Mouse (Mus musculus) neural tube, embryonic 15.5 days (tissue): Measurements from ENCODE around the gene Marcksl1. TPM values are rescaled to one million over a fixed set of nuclear protein-coding genes. Genes with fewer than 3 reads are reported as not detected.

Source experiments
- ATAC-seq: fragments of 200-750 bp; cut with Nextera tagmentation; 2 replicates; pipeline ENCODE4 v1.8.0; 2017; ENCODE audit warnings: mild to moderate bottlenecking, moderate TSS enrichment, moderate library complexity; ENCODE audit not compliant: low FRiP score
- H3K27ac ChIP-seq: fragments of 300-500 bp; sonication (generic); replicated peaks from 2 replicates; pipeline ENCODE4 v1.5.1; 2015; ENCODE audit warnings: mild to moderate bottlenecking, inconsistent platforms
- H3K27me3 ChIP-seq: fragments of 300-500 bp; sonication (generic); replicated peaks from 2 replicates; pipeline ENCODE4 v1.6.1; 2015; ENCODE audit warnings: inconsistent platforms
- H3K36me3 ChIP-seq: fragments of 300-500 bp; sonication (generic); 2 replicates; pipeline ENCODE4 v1.6.1; 2015; ENCODE audit warnings: inconsistent platforms
- H3K4me1 ChIP-seq: fragments of 300-500 bp; sonication (generic); 2 replicates; pipeline ENCODE4 v1.6.1; 2015; ENCODE audit warnings: inconsistent platforms
- H3K4me2 ChIP-seq: fragments of 300-500 bp; sonication (generic); 2 replicates; pipeline ENCODE4 v1.6.1; 2015; ENCODE audit warnings: inconsistent platforms, mild to moderate bottlenecking, moderate library complexity
- H3K4me3 ChIP-seq: fragments of 300-500 bp; sonication (generic); replicated peaks from 2 replicates; pipeline ENCODE4 v1.5.1; 2015; ENCODE audit warnings: mild to moderate bottlenecking, inconsistent platforms
- H3K9ac ChIP-seq: fragments of 300-500 bp; sonication (generic); replicated peaks from 2 replicates; pipeline ENCODE4 v1.6.1; 2015; ENCODE audit warnings: mild to moderate bottlenecking, inconsistent platforms
- H3K9me3 ChIP-seq: fragments of 300-500 bp; sonication (generic); replicated peaks from 2 replicates; pipeline ENCODE4 v1.6.1; 2016; ENCODE audit warnings: inconsistent platforms
- WGBS: fragments of 180-500 bp; shearing (Covaris S2); methylation state at CpG from one replicate; pipeline ENCODE4 v1.1.7; 2015; ENCODE audit warnings: mixed read lengths; 5-methylcytosine and 5-hydroxymethylcytosine counted together
- polyA plus RNA-seq: library from polyadenylated mRNA; unstranded; fragments of >200 nt; fragmentation: Nextera tagmentation; extraction: Ambion mirVana; gene quantifications from 2 replicates; pipeline ENCODE4 v1.2.1, GENCODE M21; 2015

The Marcksl1 gene
- polyA plus RNA-seq, result 1,442 and 1,675 TPM in 2 replicates

DNA sequence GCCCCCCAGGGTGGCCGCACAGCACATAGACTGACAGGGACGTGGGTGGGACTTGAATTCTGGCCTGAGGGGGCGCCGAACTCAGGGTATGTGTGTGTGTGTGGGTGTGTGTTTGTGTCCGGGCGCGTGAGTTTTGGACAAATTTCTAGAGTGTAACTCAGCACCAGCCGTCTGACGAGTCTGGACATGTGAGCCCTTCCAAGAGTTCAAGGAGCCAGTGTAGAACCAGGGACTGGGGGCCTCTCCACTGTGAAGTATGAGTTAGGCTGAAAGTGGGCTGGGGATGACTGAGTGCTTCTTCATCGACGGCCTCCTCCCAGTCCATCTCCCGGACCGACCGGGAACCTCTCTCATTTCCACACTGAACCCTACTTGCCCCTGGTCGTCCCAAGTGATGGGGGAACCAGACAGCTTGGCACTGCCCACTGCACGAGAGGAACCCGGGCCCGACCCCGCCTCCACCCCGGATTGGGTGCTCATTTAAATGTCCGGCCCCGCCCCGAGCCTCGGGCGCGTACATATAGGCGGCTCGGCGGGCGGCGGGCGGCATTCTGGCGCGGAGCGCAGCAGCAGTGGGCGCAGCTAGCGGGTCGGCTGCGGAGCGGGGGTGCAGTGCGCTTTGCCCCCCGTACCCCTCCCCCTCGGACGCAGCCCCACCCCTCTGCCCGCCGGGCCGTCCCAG, at the start of gene Marcksl1:
TSS of gene Marcksl1 (plus strand) at position 496 of the 682 bp plus-strand sequence.
- peak; percentile 90 for ATAC-seq
- Histone ChIP-seq H3K27ac (peak within 1 kb of the TSS; percentile 99), H3K27me3 (no peaks in the 10 kb centered on the region), H3K36me3 (peaks cover 16% of the 10 kb centered on the region), H3K4me2 (peak within 1 kb of the TSS; percentile 85), H3K4me3 (peak within 1 kb of the TSS; percentile 99), H3K4me1 (peaks cover 57% of the 10 kb centered on the region), H3K9ac (peak within 1 kb of the TSS; percentile 100), H3K9me3 (no peaks in the 10 kb centered on the region)
- 7% methylated on average over 47 of the region's 47 CpGs for WGBS

- H3K27me3 ChIP-seq, result no peaks in the 10 kb centered on the region
- no peak overlapping the region for H3K9ac ChIP-seq
- no peak overlapping the region for H3K4me2 ChIP-seq
- H3K27ac ChIP-seq, result no peak overlapping the region
- H3K9me3 ChIP-seq, result no peaks in the 10 kb centered on the region
- peaks cover 56% of the 10 kb centered on the region for H3K36me3 ChIP-seq
- no peak overlapping the region for H3K4me3 ChIP-seq
- peaks cover 16% of the 10 kb centered on the region for H3K4me1 ChIP-seq
- no peak for ATAC-seq
- 91% methylated on average over 4 of the region's 4 CpGs for WGBS
Observed at GRCm38 (mm10) chr4:129464286-129464815, 49.0 kb upstream of the Marcksl1 start.

DNA sequence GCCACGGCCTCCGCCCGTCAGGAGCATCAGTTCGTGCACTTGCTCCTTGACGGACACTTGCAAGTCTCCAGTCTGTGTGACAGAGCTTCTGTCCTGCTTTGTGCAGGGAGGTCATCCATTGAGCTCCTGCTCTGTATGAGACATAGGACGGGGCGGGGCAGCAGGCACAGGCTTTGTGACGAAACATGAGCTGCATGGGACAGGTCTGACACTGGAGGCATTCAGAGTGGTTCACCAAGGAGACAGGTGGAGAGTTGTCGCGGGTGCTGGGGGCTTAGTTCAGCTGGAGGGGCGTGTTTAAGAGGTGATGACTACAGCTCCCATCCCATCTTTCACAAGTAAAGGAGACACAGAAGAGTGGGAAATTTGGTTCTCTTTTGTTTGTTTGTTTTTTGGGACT, 37.3 kb upstream of the Marcksl1 start:
- no peak for ATAC-seq
- Histone ChIP-seq H3K27ac (no peak overlapping the region), H3K27me3 (no peaks in the 10 kb centered on the region), H3K9me3 (no peaks in the 10 kb centered on the region), H3K9ac (no peak overlapping the region), H3K4me1 (no peaks in the 10 kb centered on the region), H3K4me3 (no peak overlapping the region), H3K4me2 (no peak overlapping the region), H3K36me3 (peaks cover 83% of the 10 kb centered on the region)
- 91% methylated on average over 11 of the region's 11 CpGs for WGBS

- Histone ChIP-seq H3K9me3 (no peaks in the 10 kb centered on the region), H3K4me1 (no peaks in the 10 kb centered on the region), H3K4me2 (no peak overlapping the region), H3K36me3 (peaks cover 80% of the 10 kb centered on the region), H3K27me3 (no peaks in the 10 kb centered on the region), H3K9ac (no peak overlapping the region), H3K4me3 (no peak overlapping the region), H3K27ac (no peak overlapping the region)
- no peak for ATAC-seq
- 100% methylated on average over 3 of the region's 3 CpGs for WGBS
Observed at GRCm38 (mm10) chr4:129479863-129480262, 33.5 kb upstream of the Marcksl1 start.

DNA sequence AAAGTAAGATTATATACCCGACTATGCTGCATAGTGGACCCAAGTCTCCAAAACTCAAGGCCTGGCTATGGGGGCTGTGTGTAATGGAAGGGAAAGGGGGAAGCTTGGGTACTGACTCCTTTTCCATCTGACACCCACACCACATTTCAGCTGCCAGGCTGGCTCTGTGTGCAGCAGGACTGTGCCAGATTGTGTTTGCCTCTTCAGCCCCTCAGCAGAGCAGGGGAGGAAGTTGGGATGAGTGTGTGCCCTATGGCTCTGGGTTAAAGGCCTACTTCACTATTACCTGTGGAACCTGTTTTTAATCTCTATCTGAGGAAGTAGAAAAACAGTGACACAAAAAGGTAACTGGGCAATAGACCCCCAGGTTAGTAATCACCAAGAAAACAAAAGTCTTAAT, 32.3 kb upstream of the Marcksl1 start:
- Histone ChIP-seq H3K4me2 (no peak overlapping the region), H3K27ac (no peak overlapping the region), H3K4me3 (no peak overlapping the region), H3K9me3 (no peaks in the 10 kb centered on the region), H3K4me1 (no peaks in the 10 kb centered on the region), H3K27me3 (no peaks in the 10 kb centered on the region), H3K9ac (no peak overlapping the region), H3K36me3 (peaks cover 82% of the 10 kb centered on the region)
- ATAC-seq, result no peak
- WGBS, result 93% methylated on average over 1 of the region's 1 CpGs

DNA sequence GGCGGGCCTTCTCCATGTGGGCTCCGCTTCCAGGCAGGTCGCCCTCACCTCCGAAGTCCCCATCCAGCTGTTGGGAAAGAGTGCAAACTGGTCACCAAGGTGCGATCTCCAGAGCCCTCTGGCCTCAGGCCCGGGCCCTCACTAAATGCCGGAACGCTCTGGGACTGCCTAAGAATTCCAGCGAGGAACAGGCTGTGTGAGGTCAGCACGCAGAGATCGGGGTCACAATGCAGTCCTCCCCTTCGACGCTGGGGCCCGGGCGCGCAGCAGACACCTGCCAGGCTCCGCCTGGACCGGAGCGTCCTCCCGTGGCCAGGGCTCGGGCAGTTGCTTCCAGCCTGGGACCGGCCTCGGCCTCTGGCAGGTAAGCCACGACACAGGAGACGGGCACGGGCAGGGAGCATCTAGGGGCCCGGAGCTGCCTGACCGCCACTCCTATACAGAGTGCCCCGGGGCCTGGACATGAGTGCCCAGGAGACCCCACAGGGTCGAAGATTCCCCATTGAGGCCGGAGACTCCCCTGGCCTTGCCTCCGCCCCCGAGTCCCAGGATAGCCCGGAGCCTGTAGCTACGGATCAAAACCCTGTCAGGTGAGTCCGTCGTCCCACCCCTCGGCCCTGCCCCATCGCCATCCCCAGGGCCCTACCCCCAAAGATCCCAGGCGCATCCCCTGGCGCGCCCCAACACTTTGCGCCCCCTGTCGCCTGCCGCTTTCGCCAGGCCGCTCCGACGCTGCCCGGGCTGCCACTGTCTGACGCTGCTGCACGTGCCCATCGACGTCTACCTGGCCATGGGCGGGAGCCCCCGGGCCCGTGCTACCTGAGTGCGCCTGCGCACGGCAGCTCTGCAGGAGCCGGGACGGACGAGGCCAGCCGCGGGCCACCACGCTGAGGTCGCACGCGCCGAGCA, 22.2 kb upstream of the Marcksl1 start, which contains the start of the genes Tssk3 and Fam229a:
TSS of gene Tssk3 (minus strand) at position 51 of the 909 bp plus-strand sequence.
TSS of gene Fam229a (plus strand) at position 219 of the 909 bp plus-strand sequence.
- no peaks in the 10 kb centered on the region for H3K9me3 ChIP-seq
- peaks cover 23% of the 10 kb centered on the region for H3K4me1 ChIP-seq
- no peak within 1 kb of the TSS for H3K27ac ChIP-seq
- H3K27me3 ChIP-seq, result peaks cover 22% of the 10 kb centered on the region
- H3K9ac ChIP-seq, result peak within 1 kb of the TSS; percentile 29
- peak; percentile 31; the same call in 1 of the 2 replicates for ATAC-seq
- peak within 1 kb of the TSS; percentile 38 for H3K4me3 ChIP-seq
- 3% methylated on average over 70 of the region's 70 CpGs for WGBS
- peaks cover 29% of the 10 kb centered on the region for H3K36me3 ChIP-seq
- H3K4me2 ChIP-seq, result peak within 1 kb of the TSS; percentile 68

DNA sequence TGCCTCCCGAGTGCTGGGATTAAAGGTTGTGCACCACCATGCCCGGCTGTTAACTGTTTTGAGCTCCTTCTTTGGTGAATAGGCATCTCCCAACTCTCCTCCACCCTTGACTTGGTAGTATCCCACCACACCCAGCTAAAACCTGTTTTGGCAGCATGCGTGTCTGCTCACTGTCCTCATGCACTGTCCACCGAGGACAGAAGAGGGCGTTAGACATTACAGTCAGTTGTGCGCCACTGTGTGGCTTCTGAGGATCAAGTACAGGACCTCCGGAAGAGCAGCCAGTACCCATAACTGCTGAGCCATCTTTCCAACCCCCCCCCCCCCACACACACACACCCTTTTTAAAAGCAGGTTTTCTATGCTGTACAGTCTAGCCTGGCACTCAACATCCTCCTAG, 18.7 kb upstream of the Marcksl1 start:
- H3K27me3 ChIP-seq, result peaks cover 22% of the 10 kb centered on the region
- no peaks in the 10 kb centered on the region for H3K36me3 ChIP-seq
- ATAC-seq, result no peak
- WGBS, result 75% methylated on average over 7 of the region's 7 CpGs
- no peaks in the 10 kb centered on the region for H3K9me3 ChIP-seq
- H3K27ac ChIP-seq, result no peak overlapping the region
- no peak overlapping the region for H3K9ac ChIP-seq
- H3K4me1 ChIP-seq, result peaks cover 32% of the 10 kb centered on the region
- H3K4me2 ChIP-seq, result no peak overlapping the region
- H3K4me3 ChIP-seq, result no peak overlapping the region

- peak; percentile 63 for ATAC-seq
Observed at GRCm38 (mm10) chr4:129495672-129496562, 17.5 kb upstream of the Marcksl1 start.

GRCm38 (mm10) chr4:129496631-129497030, 16.8 kb upstream of the Marcksl1 start:
- peaks cover 14% of the 10 kb centered on the region for H3K27me3 ChIP-seq
- 0 out of 2 replicates have a peak, but pooled peaks have one; percentile 11 for ATAC-seq
- 40% methylated on average over 6 of the region's 6 CpGs for WGBS

More at GRCm38 (mm10) chr4:129495672-129496562, 17.5 kb upstream of the Marcksl1 start:
- peak overlapping the region; percentile 21 for H3K4me3 ChIP-seq
- peaks cover 21% of the 10 kb centered on the region for H3K27me3 ChIP-seq
- H3K9me3 ChIP-seq, result no peaks in the 10 kb centered on the region
- H3K4me1 ChIP-seq, result peaks cover 37% of the 10 kb centered on the region
- no peaks in the 10 kb centered on the region for H3K36me3 ChIP-seq
- H3K9ac ChIP-seq, result peak overlapping the region; percentile 36
- H3K27ac ChIP-seq, result peak overlapping the region; percentile 80
- 15% methylated on average over 16 of the region's 16 CpGs for WGBS
- H3K4me2 ChIP-seq, result peak overlapping the region; percentile 46

DNA sequence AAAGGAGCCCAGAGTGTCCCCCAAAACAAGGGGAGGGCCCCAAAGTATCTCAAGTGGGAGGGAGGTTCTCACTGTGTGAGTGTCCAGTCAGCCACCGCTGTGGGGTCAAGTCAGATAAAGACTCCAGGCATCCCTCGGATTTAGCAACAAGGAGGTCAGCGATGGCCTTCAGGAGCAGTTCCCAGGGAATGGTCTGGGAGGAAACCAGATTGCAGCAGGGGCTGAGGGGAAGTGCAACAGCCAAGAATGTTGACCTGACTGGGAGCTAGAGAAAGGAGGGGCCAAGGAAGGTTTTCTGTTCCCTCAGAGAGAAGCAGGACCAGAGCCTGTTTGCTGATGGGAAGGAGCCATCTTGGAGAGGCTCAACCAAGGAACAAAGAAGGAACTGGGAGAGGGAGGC, 14.4 kb upstream of the Marcksl1 start:
- peaks cover 35% of the 10 kb centered on the region for H3K4me1 ChIP-seq
- 77% methylated on average over 3 of the region's 3 CpGs for WGBS
- no peaks in the 10 kb centered on the region for H3K9me3 ChIP-seq
- no peak overlapping the region for H3K4me3 ChIP-seq
- H3K4me2 ChIP-seq, result no peak overlapping the region
- no peak overlapping the region for H3K9ac ChIP-seq
- H3K27me3 ChIP-seq, result no peaks in the 10 kb centered on the region
- H3K27ac ChIP-seq, result no peak overlapping the region
- no peaks in the 10 kb centered on the region for H3K36me3 ChIP-seq
- no peak for ATAC-seq

More at GRCm38 (mm10) chr4:129496631-129497030, 16.8 kb upstream of the Marcksl1 start:
- Histone ChIP-seq H3K36me3 (no peaks in the 10 kb centered on the region), H3K27ac (peak overlapping the region; percentile 80), H3K4me1 (peaks cover 36% of the 10 kb centered on the region), H3K9ac (peak overlapping the region; percentile 36), H3K9me3 (no peaks in the 10 kb centered on the region), H3K4me2 (peak overlapping the region; percentile 46), H3K4me3 (peak overlapping the region; percentile 21)
